Mouse (Mus musculus): ENCODE data around the gene P4hb. TPM values are rescaled to one million over a fixed set of nuclear protein-coding genes. Genes with fewer than 3 reads are reported as not detected.

P4hb gene
- polyA plus RNA-seq, 1 experiment from 2014 or later, result 248 TPM

DNA sequence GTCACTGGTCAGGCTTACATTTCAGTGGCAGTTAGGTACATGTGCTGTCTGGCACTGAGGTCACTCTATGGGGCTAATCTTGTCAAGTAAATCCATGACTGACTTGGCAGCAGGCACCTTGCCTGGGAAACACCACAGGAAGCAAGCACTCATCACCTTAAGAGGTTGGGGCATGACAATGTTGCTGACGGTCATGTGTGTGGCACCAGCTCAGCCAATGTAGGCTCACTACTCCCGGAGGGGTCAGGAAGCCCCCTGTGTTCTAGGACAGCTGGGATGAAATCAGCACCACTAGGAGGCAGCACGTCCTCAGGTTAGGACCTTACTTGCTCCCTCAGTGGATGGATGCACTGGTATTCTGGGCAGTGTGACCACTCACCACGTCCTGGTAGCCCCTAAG, 31.1 kb downstream of the P4hb start:
- no peak overlapping the region for H3K4me3 ChIP-seq (ENCODE audit: low read depth, low read length)
- H3K27me3 ChIP-seq (ENCODE audit: control insufficient read depth, insufficient read depth, low read length), result no peaks in the 10 kb centered on the region
- no peak overlapping the region for H3K9ac ChIP-seq (replicated peaks; ENCODE audit: low read depth, low read length)
- peaks cover 12% of the 10 kb centered on the region for H3K4me1 ChIP-seq (ENCODE audit: control insufficient read depth, insufficient read depth, low read length)
- no peak for ATAC-seq (ENCODE audit: low read depth)
- no peaks in the 10 kb centered on the region for H3K9me3 ChIP-seq (ENCODE audit: control insufficient read depth, low read length)
- WGBS, result 49% methylated on average over 4 of the region's 4 CpGs
- no peak overlapping the region for H3K27ac ChIP-seq (ENCODE audit: low read depth, low read length)
- peaks cover 28% of the 10 kb centered on the region for H3K36me3 ChIP-seq (ENCODE audit: control insufficient read depth, insufficient read depth, low read length)
- no peak overlapping the region for H3K4me2 ChIP-seq (ENCODE audit: low read depth, low read length)

DNA sequence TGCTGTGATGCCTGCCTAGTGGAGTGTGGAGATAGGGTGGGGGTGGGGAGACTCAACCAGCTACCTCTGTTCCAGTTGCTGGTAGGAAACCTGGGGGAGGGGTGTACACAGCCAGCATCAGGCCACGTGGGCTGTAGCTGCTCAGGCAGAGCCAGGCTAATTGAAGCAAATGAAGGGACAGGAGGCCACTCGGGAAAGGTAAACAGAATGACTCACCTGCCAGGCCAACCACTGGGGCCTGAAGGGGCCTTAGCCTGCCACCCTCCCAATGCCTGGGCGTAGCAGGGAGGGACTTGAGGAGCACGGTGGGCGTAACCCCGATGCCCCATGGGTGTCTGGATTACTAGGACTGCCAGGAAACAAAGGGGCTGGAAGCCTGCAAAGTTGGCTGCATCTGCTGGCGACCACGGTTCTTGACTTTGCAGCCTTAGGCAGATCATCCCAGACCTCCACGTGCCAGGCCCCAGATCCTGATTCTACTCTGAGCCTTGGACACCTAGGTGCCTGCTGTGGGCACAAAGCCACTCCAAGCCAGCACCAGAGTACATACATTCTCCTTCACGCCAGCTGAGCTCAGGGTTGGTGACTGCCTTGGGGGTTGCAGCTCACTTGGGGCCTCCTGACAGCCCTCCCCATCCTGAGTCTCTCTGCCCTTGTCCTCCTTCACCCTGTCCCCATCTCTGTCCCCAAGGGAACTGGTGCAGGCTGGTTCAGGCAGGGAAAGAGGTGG, 33.6 kb downstream of the P4hb start:
- Histone ChIP-seq H3K4me1 (ENCODE audit: control insufficient read depth, insufficient read depth, low read length) (peaks cover 12% of the 10 kb centered on the region), H3K4me2 (ENCODE audit: low read depth, low read length) (no peak overlapping the region), H3K27me3 (ENCODE audit: control insufficient read depth, insufficient read depth, low read length) (no peaks in the 10 kb centered on the region), H3K36me3 (ENCODE audit: control insufficient read depth, insufficient read depth, low read length) (peaks cover 28% of the 10 kb centered on the region), H3K4me3 (ENCODE audit: low read depth, low read length) (no peak overlapping the region), H3K27ac (ENCODE audit: low read depth, low read length) (peak overlapping the region; percentile 66), H3K9me3 (ENCODE audit: control insufficient read depth, low read length) (no peaks in the 10 kb centered on the region), H3K9ac (replicated peaks; ENCODE audit: low read depth, low read length) (peak overlapping the region; percentile 21; the same call in 1 of the 2 replicates)
- ATAC-seq (ENCODE audit: low read depth), result peak; percentile 75
- 26% methylated on average over 10 of the region's 10 CpGs for WGBS

DNA sequence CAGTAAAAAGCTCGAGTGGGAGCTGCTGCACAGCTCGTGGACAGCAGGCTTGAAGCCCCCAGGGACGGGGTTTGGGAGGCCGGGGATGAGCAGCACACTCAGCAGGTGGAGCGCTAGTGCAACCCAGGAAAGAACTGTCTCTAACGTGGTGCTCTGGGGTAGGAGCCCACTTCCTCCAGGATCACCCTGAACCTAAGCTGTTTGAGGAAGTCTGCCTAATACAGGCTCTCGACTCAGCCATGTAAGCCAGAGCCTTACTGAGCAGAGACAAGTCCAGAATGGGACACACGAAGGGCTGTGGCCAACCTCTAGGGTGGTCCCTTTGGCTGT, 34.1 kb downstream of the P4hb start:
- H3K36me3 ChIP-seq (ENCODE audit: control insufficient read depth, insufficient read depth, low read length), result peaks cover 23% of the 10 kb centered on the region
- H3K4me1 ChIP-seq (ENCODE audit: control insufficient read depth, insufficient read depth, low read length), result peaks cover 12% of the 10 kb centered on the region
- H3K27me3 ChIP-seq (ENCODE audit: control insufficient read depth, insufficient read depth, low read length), result no peaks in the 10 kb centered on the region
- ATAC-seq (ENCODE audit: low read depth), result no peak
- no peak overlapping the region for H3K4me2 ChIP-seq (ENCODE audit: low read depth, low read length)
- H3K4me3 ChIP-seq (ENCODE audit: low read depth, low read length), result no peak overlapping the region
- no peaks in the 10 kb centered on the region for H3K9me3 ChIP-seq (ENCODE audit: control insufficient read depth, low read length)
- peak overlapping the region; percentile 60 for H3K27ac ChIP-seq (ENCODE audit: low read depth, low read length)
- 57% methylated on average over 8 of the region's 8 CpGs for WGBS
- no peak overlapping the region for H3K9ac ChIP-seq (replicated peaks; ENCODE audit: low read depth, low read length)

DNA sequence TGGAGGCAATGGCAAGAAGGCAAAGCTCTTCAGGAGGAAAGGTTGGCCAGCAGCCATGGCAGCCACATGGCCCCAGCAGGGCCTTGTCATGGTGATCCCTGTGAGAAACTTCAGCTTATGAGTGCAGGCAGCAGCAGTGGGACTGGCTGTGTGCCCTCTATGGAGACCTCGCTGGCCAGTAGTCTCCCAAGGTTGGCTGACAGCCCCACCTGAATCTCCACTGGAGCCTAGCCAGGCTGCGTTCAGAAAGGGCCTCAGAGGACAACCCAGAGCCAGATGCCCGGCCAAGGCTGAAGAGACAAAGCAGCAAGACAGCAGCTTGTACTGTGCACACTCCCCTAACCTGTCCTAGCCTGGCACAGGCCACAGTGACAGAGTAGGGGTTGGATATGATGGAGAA, 34.6 kb downstream of the P4hb start:
- no peak overlapping the region for H3K9ac ChIP-seq (replicated peaks; ENCODE audit: low read depth, low read length)
- 75% methylated on average over 3 of the region's 3 CpGs for WGBS
- no peak for ATAC-seq (ENCODE audit: low read depth)
- no peak overlapping the region for H3K27ac ChIP-seq (ENCODE audit: low read depth, low read length)
- H3K4me3 ChIP-seq (ENCODE audit: low read depth, low read length), result no peak overlapping the region
- no peaks in the 10 kb centered on the region for H3K27me3 ChIP-seq (ENCODE audit: control insufficient read depth, insufficient read depth, low read length)
- no peak overlapping the region for H3K4me2 ChIP-seq (ENCODE audit: low read depth, low read length)
- H3K9me3 ChIP-seq (ENCODE audit: control insufficient read depth, low read length), result no peaks in the 10 kb centered on the region
- peaks cover 20% of the 10 kb centered on the region for H3K36me3 ChIP-seq (ENCODE audit: control insufficient read depth, insufficient read depth, low read length)
- H3K4me1 ChIP-seq (ENCODE audit: control insufficient read depth, insufficient read depth, low read length), result peaks cover 12% of the 10 kb centered on the region

DNA sequence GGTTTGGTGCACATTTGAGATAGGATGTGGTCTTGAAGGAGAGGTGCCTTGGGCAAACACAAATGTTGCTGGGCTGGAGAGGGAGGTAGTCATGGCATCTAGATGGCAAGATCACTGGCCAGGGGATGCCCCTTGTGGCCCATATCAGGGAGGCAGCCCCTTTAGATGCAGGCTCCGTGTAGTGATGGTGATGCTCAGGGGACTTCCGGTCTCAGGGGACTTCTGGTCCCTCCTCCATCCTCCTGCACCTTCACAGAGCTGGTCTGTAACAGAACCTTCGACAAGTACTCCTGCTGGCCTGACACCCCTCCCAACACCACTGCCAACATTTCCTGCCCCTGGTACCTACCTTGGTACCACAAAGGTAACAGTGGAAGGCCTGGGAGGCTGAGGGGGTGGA, 37.2 kb downstream of the P4hb start:
- H3K27me3 ChIP-seq (ENCODE audit: control insufficient read depth, insufficient read depth, low read length), result peaks cover 11% of the 10 kb centered on the region
- 70% methylated on average over 3 of the region's 3 CpGs for WGBS
- H3K27ac ChIP-seq (ENCODE audit: low read depth, low read length), result no peak overlapping the region
- H3K4me2 ChIP-seq (ENCODE audit: low read depth, low read length), result no peak overlapping the region
- no peak overlapping the region for H3K9ac ChIP-seq (replicated peaks; ENCODE audit: low read depth, low read length)
- H3K4me3 ChIP-seq (ENCODE audit: low read depth, low read length), result no peak overlapping the region
- H3K9me3 ChIP-seq (ENCODE audit: control insufficient read depth, low read length), result no peaks in the 10 kb centered on the region
- no peaks in the 10 kb centered on the region for H3K36me3 ChIP-seq (ENCODE audit: control insufficient read depth, insufficient read depth, low read length)
- H3K4me1 ChIP-seq (ENCODE audit: control insufficient read depth, insufficient read depth, low read length), result peaks cover 12% of the 10 kb centered on the region
- no peak for ATAC-seq (ENCODE audit: low read depth)

DNA sequence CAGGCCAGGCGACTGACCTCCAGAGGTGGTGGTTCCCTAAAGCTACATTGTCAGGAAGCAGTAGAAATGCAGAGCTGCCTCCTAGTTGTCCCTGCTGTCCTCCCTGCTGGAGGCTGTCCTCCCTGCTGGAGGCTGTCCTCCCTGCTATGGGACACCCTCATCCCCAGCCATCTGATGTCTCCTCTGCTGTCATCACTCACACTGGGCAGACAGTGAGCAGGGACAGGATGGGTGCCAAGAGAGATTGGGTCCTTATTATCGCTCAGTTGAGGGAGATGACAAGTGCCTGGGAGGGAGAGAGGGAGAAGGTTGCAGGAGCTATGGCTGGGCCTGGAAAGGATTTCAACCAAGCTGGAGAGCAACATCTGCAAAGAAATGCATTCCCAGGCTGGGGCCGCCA, 37.9 kb downstream of the P4hb start:
- Histone ChIP-seq H3K4me2 (ENCODE audit: low read depth, low read length) (no peak overlapping the region), H3K4me3 (ENCODE audit: low read depth, low read length) (no peak overlapping the region), H3K27ac (ENCODE audit: low read depth, low read length) (no peak overlapping the region), H3K27me3 (ENCODE audit: control insufficient read depth, insufficient read depth, low read length) (peaks cover 17% of the 10 kb centered on the region), H3K9ac (replicated peaks; ENCODE audit: low read depth, low read length) (no peak overlapping the region), H3K9me3 (ENCODE audit: control insufficient read depth, low read length) (no peaks in the 10 kb centered on the region), H3K4me1 (ENCODE audit: control insufficient read depth, insufficient read depth, low read length) (peaks cover 16% of the 10 kb centered on the region), H3K36me3 (ENCODE audit: control insufficient read depth, insufficient read depth, low read length) (no peaks in the 10 kb centered on the region)
- WGBS, result 79% methylated on average over 3 of the region's 3 CpGs
- ATAC-seq (ENCODE audit: low read depth), result no peak

DNA sequence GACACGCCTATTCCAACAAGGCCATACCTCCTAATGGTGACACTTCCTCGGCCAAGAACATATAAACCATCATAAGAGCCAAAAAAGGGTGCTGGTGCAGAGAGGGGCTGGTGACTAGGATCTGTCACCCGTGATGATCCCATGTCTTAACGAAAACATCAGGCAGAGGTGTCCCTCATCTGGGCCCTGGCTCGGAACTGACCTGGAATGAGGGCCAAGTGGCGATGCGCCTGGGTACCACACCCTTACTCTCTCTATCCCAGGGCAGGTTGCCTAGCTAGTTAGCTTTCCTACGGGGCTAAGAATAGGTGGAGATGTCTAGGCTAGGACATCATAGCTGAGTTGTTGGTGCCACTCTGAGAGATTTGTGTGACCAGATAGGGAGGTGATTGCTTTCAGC, 39.0 kb downstream of the P4hb start:
- Histone ChIP-seq H3K27ac (ENCODE audit: low read depth, low read length) (no peak overlapping the region), H3K4me2 (ENCODE audit: low read depth, low read length) (no peak overlapping the region), H3K36me3 (ENCODE audit: control insufficient read depth, insufficient read depth, low read length) (no peaks in the 10 kb centered on the region), H3K27me3 (ENCODE audit: control insufficient read depth, insufficient read depth, low read length) (peaks cover 28% of the 10 kb centered on the region), H3K4me1 (ENCODE audit: control insufficient read depth, insufficient read depth, low read length) (peaks cover 5% of the 10 kb centered on the region), H3K9me3 (ENCODE audit: control insufficient read depth, low read length) (no peaks in the 10 kb centered on the region), H3K4me3 (ENCODE audit: low read depth, low read length) (no peak overlapping the region), H3K9ac (replicated peaks; ENCODE audit: low read depth, low read length) (no peak overlapping the region)
- 88% methylated on average over 8 of the region's 8 CpGs for WGBS
- ATAC-seq (ENCODE audit: low read depth), result no peak

DNA sequence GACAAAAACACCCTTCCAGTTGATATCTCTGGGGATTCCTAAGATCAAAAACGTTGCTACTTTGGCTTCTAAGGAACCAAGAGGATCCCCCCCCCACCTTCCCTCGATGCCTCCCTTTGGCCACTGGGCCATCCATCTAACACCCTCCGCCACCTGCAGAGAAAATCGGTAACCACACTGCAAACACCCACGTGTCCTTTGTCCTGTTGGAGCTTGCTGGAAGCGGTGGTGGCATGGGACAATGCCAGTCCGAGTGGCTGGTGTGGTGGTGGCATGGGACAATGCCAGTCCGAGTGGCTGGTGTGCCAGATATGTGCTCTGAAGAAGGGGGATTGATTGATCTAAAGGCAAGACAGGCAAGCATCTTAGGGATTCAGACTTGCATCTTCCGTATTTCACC, 41.4 kb downstream of the P4hb start:
- Histone ChIP-seq H3K9me3 (ENCODE audit: control insufficient read depth, low read length) (no peaks in the 10 kb centered on the region), H3K36me3 (ENCODE audit: control insufficient read depth, insufficient read depth, low read length) (no peaks in the 10 kb centered on the region), H3K27me3 (ENCODE audit: control insufficient read depth, insufficient read depth, low read length) (peaks cover 33% of the 10 kb centered on the region), H3K4me1 (ENCODE audit: control insufficient read depth, insufficient read depth, low read length) (0 out of 2 replicates have a peak, but pooled peaks cover 4% of the 10 kb centered on the region), H3K4me2 (ENCODE audit: low read depth, low read length) (no peak overlapping the region), H3K27ac (ENCODE audit: low read depth, low read length) (no peak overlapping the region), H3K4me3 (ENCODE audit: low read depth, low read length) (no peak overlapping the region), H3K9ac (replicated peaks; ENCODE audit: low read depth, low read length) (no peak overlapping the region)
- 30% methylated on average over 9 of the region's 9 CpGs for WGBS
- ATAC-seq (ENCODE audit: low read depth), result no peak

DNA sequence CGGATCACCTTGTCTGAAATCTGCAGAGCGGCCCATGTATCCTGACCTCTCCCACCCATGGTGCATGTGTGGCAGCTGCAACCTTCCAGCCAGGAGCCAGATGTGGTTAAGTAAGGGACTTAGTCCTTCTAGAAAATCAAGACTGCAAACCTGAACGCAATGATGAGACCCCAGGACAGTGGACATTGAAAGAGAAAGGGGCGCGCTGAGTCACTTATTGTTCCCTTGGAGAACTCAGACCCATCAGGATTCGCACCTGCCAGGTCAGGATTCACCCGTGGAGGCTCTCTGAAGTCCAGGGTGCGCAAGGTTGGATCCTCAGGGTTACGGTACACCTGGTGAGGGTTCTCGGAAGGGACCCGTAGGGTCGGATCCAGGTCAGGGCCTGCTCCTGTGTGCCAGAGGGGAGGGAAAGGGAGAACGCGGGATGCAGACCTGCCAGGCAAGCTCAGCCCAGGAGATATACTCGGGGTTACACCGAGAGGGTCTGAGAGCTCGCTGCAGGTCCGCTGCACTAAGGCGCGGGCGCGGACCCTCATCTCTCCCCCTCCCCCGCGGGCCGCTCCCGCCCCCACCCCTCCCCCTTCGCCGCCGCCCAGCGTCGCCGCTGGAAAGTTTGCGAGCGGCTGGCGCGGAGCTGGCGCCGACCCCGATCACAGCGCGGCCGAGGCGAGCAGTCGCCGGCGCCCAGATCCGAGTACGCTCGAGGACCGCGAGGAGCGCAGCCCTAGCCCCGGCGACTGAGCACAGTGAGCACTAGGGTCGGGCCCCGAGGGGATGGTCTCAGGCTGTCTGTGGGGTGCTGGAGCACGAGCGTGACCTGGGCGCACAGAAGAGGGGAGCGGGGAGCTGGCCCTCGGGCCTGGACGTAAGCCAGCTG, 42.7 kb downstream of the P4hb start, which contains the start of gene Gcgr:
Gcgr (plus strand) TSS at position 615 of the 880 bp plus-strand sequence.
- peak within 1 kb of the TSS; percentile 25; the same call in 1 of the 2 replicates for H3K9ac ChIP-seq (replicated peaks; ENCODE audit: low read depth, low read length)
- WGBS, result 8% methylated on average over 57 of the region's 62 CpGs
- H3K36me3 ChIP-seq (ENCODE audit: control insufficient read depth, insufficient read depth, low read length), result no peaks in the 10 kb centered on the region
- 0 out of 2 replicates have a peak, but pooled peaks cover 4% of the 10 kb centered on the region for H3K4me1 ChIP-seq (ENCODE audit: control insufficient read depth, insufficient read depth, low read length)
- H3K9me3 ChIP-seq (ENCODE audit: control insufficient read depth, low read length), result no peaks in the 10 kb centered on the region
- peak within 1 kb of the TSS; percentile 26 for H3K4me3 ChIP-seq (ENCODE audit: low read depth, low read length)
- peaks cover 33% of the 10 kb centered on the region for H3K27me3 ChIP-seq (ENCODE audit: control insufficient read depth, insufficient read depth, low read length)
- H3K27ac ChIP-seq (ENCODE audit: low read depth, low read length), result no peak within 1 kb of the TSS
- H3K4me2 ChIP-seq (ENCODE audit: low read depth, low read length), result peak within 1 kb of the TSS; percentile 46
- ATAC-seq (ENCODE audit: low read depth), result no peak

Data from neural tube, embryonic 14.5 days (tissue).